Mouse (Mus musculus) kidney, adult 2 months (tissue): ENCODE measurements around the gene Ttc9b.

Experiments used
- CTCF ChIP-seq: fragments of 200-500 bp; conservative IDR thresholded peaks from 2 replicates; pipeline ENCODE4 v1.5.1; 2011; ENCODE audit warnings: low read depth, mild to moderate bottlenecking, control low read depth, low read length, moderate library complexity, mixed read lengths; ENCODE audit not compliant: insufficient read depth, insufficient read length
- POLR2A ChIP-seq: fragments of 200-500 bp; IDR thresholded peaks from one replicate; pipeline ENCODE4 v1.6.1; 2011; ENCODE audit warnings: low read depth, low read length, control low read depth

- no peak for TF ChIP-seq CTCF
- TF ChIP-seq POLR2A: no peak
These were observed 47.0 kb upstream of the Ttc9b start for GRCm38 (mm10) chr7:27606481-27607254.
